Mouse (Mus musculus): ENCODE measurements around the gene Rhbdl1. TPM values are rescaled to one million over a fixed set of nuclear protein-coding genes. Genes with fewer than 3 reads are reported as not detected.

The Rhbdl1 gene
- polyA plus RNA-seq, 1 experiment from 2014 or later, result 51.3 TPM

GRCm38 (mm10) chr17:25825311-25825710 is 11.8 kb downstream of the Rhbdl1 start:
- 88% methylated on average over 6 of the region's 6 CpGs for WGBS
- H3K4me3 ChIP-seq (replicated peaks; ENCODE audit: low read length), result no peak overlapping the region
- H3K4me2 ChIP-seq (replicated peaks), result peak overlapping the region; percentile 99; the same call in 1 of the 2 replicates
- no peaks in the 10 kb centered on the region for H3K27me3 ChIP-seq (ENCODE audit: control insufficient read depth, insufficient read depth, low read length)
- H3K9me3 ChIP-seq (ENCODE audit: control insufficient read depth, low read length), result no peaks in the 10 kb centered on the region
- no peak for DNase-seq (ENCODE audit: low spot score)
- no peak overlapping the region for H3K27ac ChIP-seq
- ATAC-seq (ENCODE audit: low FRiP score), result no peak
- H3K9ac ChIP-seq, result no peak overlapping the region
- peaks cover 42% of the 10 kb centered on the region for H3K4me1 ChIP-seq (replicated peaks; ENCODE audit: control insufficient read depth, insufficient read depth, low read length)
- H3K36me3 ChIP-seq (replicated peaks; ENCODE audit: control insufficient read depth, insufficient read depth), result peaks cover 31% of the 10 kb centered on the region

DNA sequence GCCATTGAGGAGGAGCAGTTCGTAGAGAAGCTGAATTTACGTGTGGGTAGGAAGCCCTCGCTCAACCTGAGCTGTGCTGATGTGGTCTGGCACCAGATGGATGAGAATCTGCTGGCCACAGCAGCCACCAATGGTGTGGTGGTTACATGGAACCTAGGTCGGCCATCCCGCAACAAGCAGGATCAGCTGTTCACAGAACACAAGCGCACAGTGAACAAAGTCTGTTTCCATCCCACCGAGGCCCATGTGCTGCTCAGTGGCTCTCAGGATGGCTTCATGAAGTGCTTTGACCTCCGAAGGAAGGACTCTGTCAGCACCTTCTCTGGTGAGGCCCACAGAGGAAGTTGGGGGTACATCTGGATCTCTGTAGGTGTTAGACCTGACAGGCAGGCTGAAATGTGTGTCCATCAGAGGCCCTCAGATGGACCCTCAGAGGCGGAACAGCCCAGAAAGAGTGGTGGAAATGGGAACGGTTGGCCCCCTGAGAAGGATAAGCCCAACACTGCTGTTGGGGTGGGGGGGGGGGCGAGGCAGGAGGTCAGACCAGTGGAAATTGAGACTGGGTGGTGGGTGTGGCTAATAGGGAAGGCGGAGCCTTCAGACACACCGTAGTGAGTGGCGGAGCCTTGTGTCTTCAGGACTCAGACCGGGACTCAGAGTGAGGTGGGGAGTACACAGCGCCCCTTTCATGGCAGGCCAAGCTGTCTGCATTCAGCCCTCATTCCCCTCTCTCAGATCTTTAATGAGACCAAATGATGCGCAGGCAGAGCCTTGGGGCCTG is 12.5 kb downstream of the Rhbdl1 start:
- H3K27ac ChIP-seq, result no peak overlapping the region
- H3K4me1 ChIP-seq (replicated peaks; ENCODE audit: control insufficient read depth, insufficient read depth, low read length), result peaks cover 35% of the 10 kb centered on the region
- DNase-seq (ENCODE audit: low spot score) (no peak), ATAC-seq (ENCODE audit: low FRiP score) (no peak)
- no peaks in the 10 kb centered on the region for H3K9me3 ChIP-seq (ENCODE audit: control insufficient read depth, low read length)
- 77% methylated on average over 17 of the region's 17 CpGs for WGBS
- H3K9ac ChIP-seq, result peak overlapping the region; percentile 82
- H3K4me2 ChIP-seq (replicated peaks), result peak overlapping the region; percentile 99
- H3K4me3 ChIP-seq (replicated peaks; ENCODE audit: low read length), result peak overlapping the region; percentile 68
- H3K27me3 ChIP-seq (ENCODE audit: control insufficient read depth, insufficient read depth, low read length), result no peaks in the 10 kb centered on the region
- peaks cover 33% of the 10 kb centered on the region for H3K36me3 ChIP-seq (replicated peaks; ENCODE audit: control insufficient read depth, insufficient read depth)

DNA sequence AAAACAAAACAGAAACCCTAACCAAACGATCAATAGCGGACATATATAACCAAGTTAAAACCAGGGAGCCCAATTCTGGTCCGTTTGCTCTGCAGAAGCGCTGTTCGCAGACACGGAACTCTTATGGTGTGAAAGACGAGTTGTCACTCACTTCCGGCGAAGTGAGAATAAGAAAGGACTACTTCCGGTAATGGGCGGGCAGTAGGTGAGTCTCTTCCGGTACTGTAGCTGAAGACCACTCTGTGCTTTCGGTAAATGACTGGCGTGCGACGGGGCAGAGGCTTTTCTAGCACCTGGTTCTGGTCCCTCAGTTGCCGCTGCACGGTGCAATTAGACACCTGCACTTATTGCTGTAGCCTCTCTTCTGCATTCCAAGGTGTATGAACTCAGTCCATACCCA is 13.6 kb downstream of the Rhbdl1 start, which contains the start of gene Wdr24:
TSS of gene Wdr24 (plus strand) at position 176 of the 400 bp plus-strand sequence.
- H3K27me3 ChIP-seq (ENCODE audit: control insufficient read depth, insufficient read depth, low read length), result peaks cover 11% of the 10 kb centered on the region; the same call in 1 of the 2 replicates
- WGBS, result under 1% methylated on average over 18 of the region's 18 CpGs
- peak within 1 kb of the TSS; percentile 68 for H3K4me3 ChIP-seq (replicated peaks; ENCODE audit: low read length)
- no peaks in the 10 kb centered on the region for H3K9me3 ChIP-seq (ENCODE audit: control insufficient read depth, low read length)
- H3K9ac ChIP-seq, result peak within 1 kb of the TSS; percentile 82
- DNase-seq (ENCODE audit: low spot score) (peak; percentile 86), ATAC-seq (ENCODE audit: low FRiP score) (peak; percentile 80)
- peaks cover 32% of the 10 kb centered on the region for H3K4me1 ChIP-seq (replicated peaks; ENCODE audit: control insufficient read depth, insufficient read depth, low read length)
- peak within 1 kb of the TSS; percentile 76 for H3K27ac ChIP-seq
- H3K36me3 ChIP-seq (replicated peaks; ENCODE audit: control insufficient read depth, insufficient read depth), result peaks cover 44% of the 10 kb centered on the region
- peak within 1 kb of the TSS; percentile 99 for H3K4me2 ChIP-seq (replicated peaks)

GRCm38 (mm10) chr17:25818851-25819780 is 18.0 kb downstream of the Rhbdl1 start:
- Histone ChIP-seq H3K4me3 (replicated peaks; ENCODE audit: low read length) (no peak overlapping the region), H3K27me3 (ENCODE audit: control insufficient read depth, insufficient read depth, low read length) (peaks cover 22% of the 10 kb centered on the region; the same call in 1 of the 2 replicates), H3K9ac (no peak overlapping the region), H3K36me3 (replicated peaks; ENCODE audit: control insufficient read depth, insufficient read depth) (peaks cover 44% of the 10 kb centered on the region), H3K27ac (no peak overlapping the region), H3K4me2 (replicated peaks) (no peak overlapping the region), H3K9me3 (ENCODE audit: control insufficient read depth, low read length) (no peaks in the 10 kb centered on the region), H3K4me1 (replicated peaks; ENCODE audit: control insufficient read depth, insufficient read depth, low read length) (peaks cover 4% of the 10 kb centered on the region)
- WGBS, result 11% methylated on average over 46 of the region's 46 CpGs
- ATAC-seq (ENCODE audit: low FRiP score), result no peak
- no peak for DNase-seq (ENCODE audit: low spot score)

GRCm38 (mm10) chr17:25817662-25818061 is 19.4 kb downstream of the Rhbdl1 start:
- Histone ChIP-seq H3K27ac (no peak overlapping the region), H3K4me1 (replicated peaks; ENCODE audit: control insufficient read depth, insufficient read depth, low read length) (peaks cover 9% of the 10 kb centered on the region), H3K27me3 (ENCODE audit: control insufficient read depth, insufficient read depth, low read length) (peaks cover 22% of the 10 kb centered on the region; the same call in 1 of the 2 replicates), H3K4me3 (replicated peaks; ENCODE audit: low read length) (no peak overlapping the region), H3K9me3 (ENCODE audit: control insufficient read depth, low read length) (no peaks in the 10 kb centered on the region), H3K9ac (no peak overlapping the region), H3K36me3 (replicated peaks; ENCODE audit: control insufficient read depth, insufficient read depth) (peaks cover 44% of the 10 kb centered on the region), H3K4me2 (replicated peaks) (no peak overlapping the region)
- 89% methylated on average over 11 of the region's 11 CpGs for WGBS
- no peak for DNase-seq (ENCODE audit: low spot score)
- ATAC-seq (ENCODE audit: low FRiP score), result no peak

DNA sequence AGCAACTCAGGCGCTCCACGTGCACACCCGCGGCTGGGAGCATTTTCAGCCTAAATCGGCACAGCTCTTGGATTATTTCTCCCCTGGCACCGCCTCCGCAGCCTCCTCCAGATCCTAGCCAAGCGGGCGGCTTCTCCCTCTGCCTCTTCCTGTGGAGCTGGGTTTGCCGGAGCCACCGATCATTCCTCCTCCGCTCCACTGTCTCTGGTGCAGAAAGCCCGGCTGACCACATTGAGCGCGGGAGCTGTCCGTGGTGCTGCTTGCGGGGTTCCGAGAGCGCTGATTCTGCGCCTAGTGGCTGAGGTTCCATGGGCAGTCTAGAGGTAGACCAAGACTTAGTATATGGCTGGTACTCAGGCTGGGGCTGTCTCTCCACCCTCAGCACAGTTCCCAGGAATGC is 23.6 kb downstream of the Rhbdl1 start:
- no peak for ATAC-seq (ENCODE audit: low FRiP score)

DNA sequence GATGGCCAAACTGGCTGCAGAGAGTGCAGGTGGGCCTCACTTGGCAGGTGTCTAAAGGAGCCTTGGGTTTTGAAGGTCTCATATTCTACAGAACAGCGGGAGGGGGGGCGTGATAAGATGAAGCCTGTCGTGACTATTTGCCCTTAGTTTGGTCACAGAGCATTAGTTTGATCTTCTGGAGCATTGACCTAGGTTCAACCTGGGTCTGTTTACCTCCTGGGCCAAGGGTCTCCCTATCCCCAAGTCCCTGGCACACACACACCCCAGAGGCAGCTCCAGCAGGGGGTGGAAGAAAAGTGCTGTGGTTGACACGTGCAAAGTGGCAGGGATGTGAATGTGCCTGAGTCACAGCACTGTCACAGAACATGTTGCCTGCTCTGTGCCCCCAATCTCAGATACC is 26.2 kb downstream of the Rhbdl1 start:
- peak overlapping the region; percentile 99 for H3K4me2 ChIP-seq (replicated peaks)
- H3K36me3 ChIP-seq (replicated peaks; ENCODE audit: control insufficient read depth, insufficient read depth), result no peaks in the 10 kb centered on the region
- peaks cover 31% of the 10 kb centered on the region for H3K4me1 ChIP-seq (replicated peaks; ENCODE audit: control insufficient read depth, insufficient read depth, low read length)
- H3K9ac ChIP-seq, result peak overlapping the region; percentile 99; the same call in 1 of the 2 replicates
- H3K27ac ChIP-seq, result no peak overlapping the region
- peak overlapping the region; percentile 97; the same call in 1 of the 2 replicates for H3K4me3 ChIP-seq (replicated peaks; ENCODE audit: low read length)
- ATAC-seq (ENCODE audit: low FRiP score), result no peak
- WGBS, result 80% methylated on average over 4 of the region's 4 CpGs
- H3K9me3 ChIP-seq (ENCODE audit: control insufficient read depth, low read length), result no peaks in the 10 kb centered on the region
- DNase-seq (ENCODE audit: low spot score), result no peak
- no peaks in the 10 kb centered on the region for H3K27me3 ChIP-seq (ENCODE audit: control insufficient read depth, insufficient read depth, low read length)

More for the DNA sequence above, 23.6 kb downstream of the Rhbdl1 start:
- DNase-seq (ENCODE audit: low spot score), result peak; percentile 74
- Histone ChIP-seq H3K4me3 (replicated peaks; ENCODE audit: low read length) (0 out of 2 replicates have a peak overlapping the region, but pooled peaks have one; percentile 2), H3K36me3 (replicated peaks; ENCODE audit: control insufficient read depth, insufficient read depth) (peaks cover 25% of the 10 kb centered on the region), H3K9me3 (ENCODE audit: control insufficient read depth, low read length) (no peaks in the 10 kb centered on the region), H3K4me2 (replicated peaks) (peak overlapping the region; percentile 39), H3K27ac (no peak overlapping the region), H3K4me1 (replicated peaks; ENCODE audit: control insufficient read depth, insufficient read depth, low read length) (peaks cover 25% of the 10 kb centered on the region), H3K9ac (peak overlapping the region; percentile 44), H3K27me3 (ENCODE audit: control insufficient read depth, insufficient read depth, low read length) (peaks cover 12% of the 10 kb centered on the region; the same call in 1 of the 2 replicates)
- 3% methylated on average over 20 of the region's 20 CpGs for WGBS

GRCm38 (mm10) chr17:25809606-25810340 is 27.3 kb downstream of the Rhbdl1 start:
- peak overlapping the region; percentile 99 for H3K9ac ChIP-seq
- no peak for DNase-seq (ENCODE audit: low spot score)
- peak; percentile 41 for ATAC-seq (ENCODE audit: low FRiP score)

More at GRCm38 (mm10) chr17:25809606-25810340, 27.3 kb downstream of the Rhbdl1 start:
- 3% methylated on average over 24 of the region's 25 CpGs for WGBS
- Histone ChIP-seq H3K27ac (peak overlapping the region; percentile 99), H3K4me1 (replicated peaks; ENCODE audit: control insufficient read depth, insufficient read depth, low read length) (peaks cover 31% of the 10 kb centered on the region), H3K4me3 (replicated peaks; ENCODE audit: low read length) (peak overlapping the region; percentile 97), H3K9me3 (ENCODE audit: control insufficient read depth, low read length) (no peaks in the 10 kb centered on the region), H3K36me3 (replicated peaks; ENCODE audit: control insufficient read depth, insufficient read depth) (no peaks in the 10 kb centered on the region), H3K4me2 (replicated peaks) (peak overlapping the region; percentile 99), H3K27me3 (ENCODE audit: control insufficient read depth, insufficient read depth, low read length) (no peaks in the 10 kb centered on the region)

Measured in hindbrain, embryonic 14.5 days (tissue).